Mouse (Mus musculus) embryonic facial prominence, embryonic 10.5 days (tissue): ENCODE data around the gene Prdm16. TPM values are rescaled to one million over a fixed set of nuclear protein-coding genes. Genes with fewer than 3 reads are reported as not detected.

ENCODE experiments used
- DNase-seq: peaks from one replicate; pipeline ENCODE4 v3.0.0-alpha.2; 2017; ENCODE audit warnings: low spot score
- H3K27ac ChIP-seq: fragments of 300-500 bp; sonication (generic); replicated peaks from 2 replicates; pipeline ENCODE4 v1.5.1; 2016; ENCODE audit warnings: mild to moderate bottlenecking
- H3K27me3 ChIP-seq: fragments of 300-500 bp; sonication (generic); replicated peaks from 2 replicates; pipeline ENCODE4 v1.6.1; 2016; ENCODE audit warnings: low read depth, mild to moderate bottlenecking; ENCODE audit not compliant: poor library complexity, severe bottlenecking
- H3K36me3 ChIP-seq: fragments of 300-500 bp; sonication (generic); replicated peaks from 2 replicates; pipeline ENCODE4 v1.6.1; 2016; ENCODE audit warnings: mild to moderate bottlenecking, moderate library complexity
- H3K4me1 ChIP-seq: fragments of 300-500 bp; sonication (generic); 2 replicates; pipeline ENCODE4 v1.6.1; 2016
- H3K4me3 ChIP-seq: fragments of 300-500 bp; sonication (generic); 2 replicates; pipeline ENCODE4 v1.5.1; 2016; ENCODE audit warnings: mild to moderate bottlenecking, moderate library complexity
- H3K9me3 ChIP-seq: fragments of 300-500 bp; sonication (generic); 2 replicates; pipeline ENCODE4 v1.6.1; 2016; ENCODE audit warnings: mild to moderate bottlenecking
- WGBS: fragments of 180-500 bp; shearing (Covaris S2); methylation state at CpG from one replicate; pipeline ENCODE4 v1.1.7; 2016; 5-methylcytosine and 5-hydroxymethylcytosine counted together
- polyA plus RNA-seq: library from polyadenylated mRNA; unstranded; fragments of >200 nt; fragmentation: Nextera tagmentation; extraction: Ambion mirVana; gene quantifications from 2 replicates; pipeline ENCODE4 v1.2.1, GENCODE M21; 2016

Gene Prdm16
- polyA plus RNA-seq, 1 experiment from 2014 or later: 44.5 TPM

GRCm38 (mm10) chr4:154267511-154267910 lies 369.2 kb downstream of the Prdm16 start:
- no peaks in the 10 kb centered on the region; the same call in 1 of the 2 replicates for H3K9me3 ChIP-seq
- H3K36me3 ChIP-seq: peaks cover 96% of the 10 kb centered on the region
- no peaks in the 10 kb centered on the region for H3K27me3 ChIP-seq
- H3K4me3 ChIP-seq: no peak overlapping the region
- DNase-seq: no peak
- H3K4me1 ChIP-seq: peaks cover 17% of the 10 kb centered on the region
- WGBS: 87% methylated on average over 6 of the region's 6 CpGs
- H3K27ac ChIP-seq: no peak overlapping the region

Other genes starting within 250 kb of the Prdm16 start
- not detected in 2 replicates for gene Actrt2, start 31.0 kb upstream of the Prdm16 start, polyA plus RNA-seq
- gene Ttc34, start 200.6 kb upstream of the Prdm16 start, polyA plus RNA-seq: 0.25 and 0.45 TPM in 2 replicates
- 0.34 and 0.41 TPM in 2 replicates for gene Mmel1, start 232.7 kb upstream of the Prdm16 start, polyA plus RNA-seq